Mouse (Mus musculus) ES-CJ7 (cell line): ENCODE measurements at regions not wholly inside any gene's neighbourhood (a gene's known extent, or its start where the extent isn't known, plus 50 kb on each side); places are given as distances from the start of the nearest gene placed in this dataset.

Experiments used
- DNase-seq: peaks from one replicate; pipeline ENCODE4 v3.0.0; 2011; ENCODE audit warnings: low read depth, low spot score

DNA sequence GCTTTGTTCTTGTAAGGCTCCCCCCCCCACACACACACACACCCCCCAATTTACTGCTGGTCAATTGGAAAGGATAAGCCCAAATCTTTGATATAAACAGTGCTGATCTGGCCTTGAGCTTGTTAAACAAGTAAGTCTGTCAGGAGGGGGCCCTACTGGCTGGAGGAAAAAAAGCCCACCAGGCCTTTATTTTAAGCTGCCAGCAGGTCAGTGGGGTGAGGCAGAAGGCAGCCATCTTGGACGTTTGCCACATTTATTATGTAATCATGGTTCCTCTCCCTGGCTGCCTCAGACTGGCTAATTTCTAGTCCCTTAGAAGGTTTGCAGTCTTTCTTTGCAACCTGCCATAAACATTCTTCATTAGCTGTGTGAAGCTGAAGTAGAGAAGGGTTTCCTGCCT, 75.9 kb upstream of the Med14 start:
- DNase-seq: no peak

DNA sequence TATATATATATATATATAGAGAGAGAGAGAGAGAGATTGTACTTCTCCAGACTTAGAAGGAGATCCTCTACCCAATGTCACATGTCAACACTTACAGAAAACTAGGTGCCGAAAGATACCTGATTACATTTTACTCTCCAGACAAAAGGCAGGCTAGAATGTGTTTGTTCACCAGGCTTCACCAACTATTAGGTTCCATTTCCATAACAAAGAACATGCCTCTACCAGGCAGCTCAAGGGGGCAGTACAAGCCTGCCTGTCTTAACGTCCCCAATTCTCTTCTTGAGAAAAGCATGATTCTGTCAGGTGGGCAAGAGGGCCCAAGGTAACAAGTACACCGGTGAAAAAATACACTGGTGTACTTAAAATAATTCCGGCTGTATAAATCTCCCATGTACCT, 72.8 kb upstream of the Med14 start:
- DNase-seq: peak; percentile 51

DNA sequence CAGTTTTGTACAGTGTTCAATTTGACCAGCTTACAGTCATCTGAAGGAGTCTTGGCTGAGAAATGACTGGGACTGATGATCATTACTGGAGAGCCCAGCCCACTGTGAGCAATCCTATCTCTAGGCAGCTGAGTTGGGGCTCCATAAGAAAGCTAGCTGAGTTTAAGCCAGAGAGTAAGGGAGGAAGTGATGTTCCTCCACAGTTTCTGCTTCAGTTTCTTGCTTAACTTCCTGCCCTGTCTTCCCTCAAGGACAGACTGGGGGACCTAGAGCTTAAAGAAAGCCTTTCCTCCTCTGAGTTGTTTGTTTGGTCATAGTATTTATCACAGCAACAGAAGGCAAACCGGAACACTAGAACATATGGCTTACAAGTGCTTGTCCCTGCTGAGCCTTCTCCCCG, 70.8 kb upstream of the Med14 start:
- no peak for DNase-seq

DNA sequence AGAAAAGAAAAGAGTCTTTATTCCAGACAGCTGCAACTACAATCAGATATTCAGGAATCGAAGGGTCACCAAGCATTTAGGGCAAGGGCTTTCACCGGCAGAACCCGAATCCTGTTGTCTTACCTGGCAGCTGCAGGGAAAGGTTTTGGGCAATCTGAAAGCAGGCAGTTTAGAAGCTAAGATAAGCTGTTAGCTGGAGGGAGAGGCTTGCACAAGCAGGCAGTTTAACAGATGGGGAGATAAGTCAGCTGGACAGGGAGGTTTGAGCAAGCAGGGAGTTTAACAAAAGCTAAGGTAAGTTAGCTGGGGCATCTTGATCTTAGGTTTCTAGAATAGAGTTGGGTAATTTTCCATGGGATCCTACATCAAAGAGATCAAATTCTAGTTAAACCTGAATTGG, 67.3 kb upstream of the Med14 start:
- no peak for DNase-seq

DNA sequence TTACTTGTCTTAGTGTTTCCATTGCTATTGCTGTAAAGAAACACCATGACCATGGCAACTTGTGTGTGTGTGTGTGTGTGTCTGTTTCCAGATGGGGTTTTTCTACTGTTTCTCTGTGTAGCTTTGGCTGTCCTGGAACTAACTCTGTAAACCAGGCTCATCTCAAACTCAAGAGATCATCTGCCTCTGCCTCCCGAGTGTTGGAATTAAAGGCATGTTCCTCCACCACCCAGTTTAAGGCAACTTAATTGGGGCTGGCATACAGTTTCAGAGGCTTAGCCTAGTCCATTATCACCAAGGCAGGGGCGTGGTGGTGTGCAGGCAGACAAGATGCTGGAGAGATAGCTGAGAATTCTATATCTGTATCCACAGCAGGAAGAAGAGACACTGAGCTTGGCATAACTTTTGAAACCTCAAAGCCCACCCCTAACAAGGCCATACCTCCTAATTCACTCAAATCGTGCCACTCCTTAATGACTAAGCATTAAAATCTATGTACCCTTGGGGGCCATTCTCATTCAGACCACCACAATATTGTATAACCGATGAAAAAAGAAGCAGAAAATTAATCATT, 65.5 kb upstream of the Med14 start:
- no peak for DNase-seq

DNA sequence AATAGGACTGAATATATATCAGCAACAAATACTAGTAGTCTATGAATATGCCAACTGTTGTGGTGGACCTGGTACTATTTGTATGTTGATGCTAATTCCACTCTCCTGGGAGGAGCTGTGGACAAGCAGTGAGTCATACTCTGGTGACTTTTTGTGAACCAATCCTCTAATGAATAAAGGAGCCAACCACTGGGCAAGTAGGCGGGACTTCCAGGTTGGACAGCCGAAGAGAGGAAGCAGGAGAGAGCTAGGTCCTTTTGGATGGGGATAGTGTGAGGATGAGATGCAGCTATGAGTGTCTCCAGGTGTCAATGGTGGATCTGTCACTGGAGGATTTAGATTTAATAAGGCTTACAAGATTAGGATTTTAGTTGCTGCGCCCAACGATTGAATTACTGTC, 64.8 kb upstream of the Med14 start:
- no peak for DNase-seq

DNA sequence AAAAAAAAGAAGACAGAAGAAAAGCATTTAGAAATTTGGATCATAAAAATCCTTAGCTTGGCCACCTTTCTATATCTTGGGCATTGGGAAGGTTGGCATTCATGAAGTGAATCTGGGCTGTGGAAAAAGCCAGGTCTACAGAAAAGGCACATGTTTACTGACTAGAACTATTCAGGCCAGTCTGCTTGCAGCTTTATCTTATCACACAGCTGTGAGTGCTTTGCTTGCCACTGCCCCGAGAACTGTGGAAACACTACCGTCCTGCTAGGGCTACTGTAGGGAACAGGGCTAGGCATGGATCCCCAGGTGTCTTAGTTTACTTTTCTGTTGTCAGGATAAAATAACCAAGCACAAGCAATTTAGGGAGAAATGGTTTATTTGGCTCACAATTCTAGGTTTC, 63.4 kb upstream of the Med14 start:
- no peak for DNase-seq

DNA sequence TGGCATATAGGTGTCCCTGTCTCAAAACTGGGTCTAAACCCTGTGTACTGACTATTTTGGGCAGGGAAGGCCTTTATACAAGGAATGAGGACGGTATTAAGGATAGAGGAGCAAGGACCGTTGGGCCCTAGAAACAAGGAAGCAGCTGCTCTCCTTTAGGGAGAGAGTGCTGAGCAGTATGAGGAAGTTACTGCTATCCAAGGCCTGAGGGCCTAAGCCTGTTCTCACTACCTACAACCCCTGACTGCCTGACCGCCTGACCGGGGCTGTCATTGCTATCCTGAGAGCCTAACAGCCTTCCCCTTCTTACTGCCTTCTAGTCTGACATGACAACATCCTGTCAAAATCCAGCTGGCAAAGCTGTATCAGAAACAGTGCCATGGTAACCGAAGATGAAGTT, 62.6 kb upstream of the Med14 start:
- no peak for DNase-seq

DNA sequence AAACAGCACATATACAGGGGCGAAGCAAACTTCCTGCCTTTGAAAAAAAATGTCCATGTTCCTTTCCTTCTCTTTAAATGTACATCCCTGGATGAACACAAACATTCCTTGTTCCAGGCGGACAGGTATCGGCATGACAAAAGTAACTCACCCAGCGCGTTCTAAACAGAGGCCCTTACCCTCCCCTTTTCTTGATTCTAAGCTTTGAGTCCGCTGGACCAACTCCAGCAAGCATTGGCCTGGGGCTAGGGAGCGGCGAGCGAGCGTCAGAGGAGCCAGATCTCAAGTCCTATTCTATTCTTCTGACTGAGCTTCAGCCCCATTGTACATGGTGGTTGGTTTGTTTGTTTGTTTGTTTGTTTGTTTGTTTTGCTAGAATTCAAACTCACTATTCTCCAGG, 60.9 kb upstream of the Med14 start:
- DNase-seq: peak; percentile 26

DNA sequence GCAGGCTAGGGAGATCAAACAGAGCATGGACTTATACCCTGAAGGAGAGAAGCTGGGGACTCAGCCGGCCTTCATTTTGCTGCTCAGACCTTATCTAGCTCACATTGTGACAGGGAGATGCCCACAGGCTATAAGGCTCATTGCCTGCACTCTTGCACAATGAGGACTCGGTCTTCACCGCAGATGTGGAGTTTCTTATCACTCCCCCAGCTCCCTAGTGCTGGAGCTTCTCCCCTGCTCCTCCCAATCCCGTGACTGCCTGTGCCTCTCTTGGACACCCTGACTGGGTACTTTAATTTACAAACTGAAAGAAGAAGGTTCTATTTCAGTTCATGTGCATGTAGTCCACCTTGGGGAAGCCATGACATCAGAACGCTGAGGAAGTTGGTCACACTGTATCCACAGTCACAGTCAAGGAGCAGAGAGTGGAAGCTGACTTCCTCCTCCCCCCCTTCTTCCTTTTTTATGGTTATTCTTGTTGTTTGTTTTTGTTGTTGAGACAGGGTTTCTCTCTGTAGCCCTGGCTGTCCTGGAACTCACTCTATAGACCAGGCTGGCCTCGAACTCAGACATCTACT, 51.3 kb upstream of the Med14 start:
- no peak for DNase-seq
